Mouse (Mus musculus) lung, postnatal 0 days (tissue): ENCODE measurements around the gene Mycl. TPM values are rescaled to one million over a fixed set of nuclear protein-coding genes. Genes with fewer than 3 reads are reported as not detected.
A peak's percentile ranks its signal among the peaks of the same experiment; 100 is the strongest.
"Not testable (repeated sequence)": the region's sequence is repeated elsewhere in the genome, so short reads cannot be mapped to it uniquely, and the experiment has no call there.

ENCODE experiments used
- ATAC-seq: fragments of 200-750 bp; cut with Nextera tagmentation; 2 replicates; pipeline ENCODE4 v1.8.0; 2017; ENCODE audit warnings: moderate library complexity
- DNase-seq: peaks from one replicate; pipeline ENCODE4 v3.0.0-alpha.2; 2016; ENCODE audit warnings: low spot score
- H3K27ac ChIP-seq: fragments of 300-500 bp; sonication (generic); 2 replicates; pipeline ENCODE4 v1.5.1; 2014; ENCODE audit warnings: antibody characterized with exemption, mild to moderate bottlenecking, low read length, mixed read lengths
- H3K27me3 ChIP-seq: fragments of 300-500 bp; sonication (generic); replicated peaks from 2 replicates; pipeline ENCODE4 v1.6.1; 2014; ENCODE audit warnings: low read length, mixed read lengths; ENCODE audit not compliant: insufficient read depth
- H3K36me3 ChIP-seq: fragments of 300-500 bp; sonication (generic); 2 replicates; pipeline ENCODE4 v1.6.1; 2014; ENCODE audit warnings: low read length, mixed read lengths; ENCODE audit not compliant: insufficient read depth
- H3K4me1 ChIP-seq: fragments of 300-500 bp; sonication (generic); 2 replicates; pipeline ENCODE4 v1.6.1; 2014; ENCODE audit warnings: antibody characterized with exemption, low read depth, low read length, mixed read lengths; ENCODE audit not compliant: insufficient read depth
- H3K4me2 ChIP-seq: fragments of 300-500 bp; sonication (generic); replicated peaks from 2 replicates; pipeline ENCODE4 v1.6.1; 2014; ENCODE audit warnings: low read depth, mild to moderate bottlenecking, low read length, moderate library complexity, mixed read lengths
- H3K4me3 ChIP-seq: fragments of 300-500 bp; sonication (generic); 2 replicates; pipeline ENCODE4 v1.5.1; 2014; ENCODE audit warnings: low read depth, low read length
- H3K9ac ChIP-seq: fragments of 300-500 bp; sonication (generic); replicated peaks from 2 replicates; pipeline ENCODE4 v1.6.1; 2014; ENCODE audit warnings: low read depth, mild to moderate bottlenecking
- H3K9me3 ChIP-seq: fragments of 300-500 bp; sonication (generic); 2 replicates; pipeline ENCODE4 v1.6.1; 2016; ENCODE audit warnings: low read length, mixed read lengths
- CTCF ChIP-seq: IDR thresholded peaks from 2 replicates; pipeline ENCODE4 v1.5.1; 2016; ENCODE audit warnings: antibody characterized with exemption, mild to moderate bottlenecking
- EP300 ChIP-seq: IDR thresholded peaks from 2 replicates; pipeline ENCODE4 v1.6.1; 2016; ENCODE audit warnings: antibody characterized with exemption, mild to moderate bottlenecking, control low read depth
- WGBS: fragments of 180-500 bp; shearing (Covaris S2); extraction: QIAGEN DNeasy Blood & Tissue Kit; methylation state at CpG from one replicate; pipeline ENCODE4 v1.1.7; 2014; 5-methylcytosine and 5-hydroxymethylcytosine counted together
- polyA plus RNA-seq: library from polyadenylated mRNA; unstranded; fragments of >200 nt; fragmentation: Nextera tagmentation; extraction: Ambion mirVana; gene quantifications from 2 replicates; pipeline ENCODE4 v1.2.1, GENCODE M21; 2015

The Mycl gene
- polyA plus RNA-seq, 1 experiment from 2014 or later = 6.0 TPM

DNA sequence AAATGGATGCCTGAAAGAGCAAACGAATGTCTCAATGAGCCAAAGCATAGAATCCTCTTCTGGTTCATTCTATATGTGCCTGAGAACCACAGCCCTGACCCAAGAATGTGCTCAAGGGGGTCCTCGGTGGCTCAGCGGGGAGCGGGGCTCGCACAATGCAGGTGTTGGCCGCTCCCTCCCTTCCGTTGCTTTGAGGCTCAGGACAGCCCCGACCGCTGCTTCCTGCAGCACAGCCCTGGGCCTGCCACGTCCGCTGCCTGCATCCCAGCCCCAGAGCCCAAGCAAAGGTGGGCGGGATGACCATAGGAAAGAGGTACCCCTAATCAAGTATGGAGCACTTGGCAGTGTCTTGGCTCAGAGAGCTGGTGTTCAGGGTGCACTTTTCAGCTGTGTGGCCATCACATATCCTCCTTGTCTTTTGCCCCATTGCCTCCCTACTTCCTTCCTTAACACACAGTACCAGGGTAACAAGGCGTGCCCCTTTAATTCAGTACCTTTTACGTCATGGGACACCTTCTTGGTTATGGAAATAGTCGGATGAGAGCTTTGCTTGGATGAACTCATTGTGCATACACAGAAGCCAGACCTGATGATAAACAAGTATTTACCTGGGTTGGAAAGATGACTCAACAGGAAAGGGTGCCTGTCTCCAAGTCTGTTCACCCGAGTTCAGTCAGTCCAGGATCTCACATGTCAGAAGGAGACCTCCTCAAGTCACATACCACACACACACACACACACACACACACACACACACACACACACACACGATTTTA, 11.8 kb upstream of the Mycl start:
- Histone ChIP-seq H3K27ac (no peak overlapping the region), H3K9ac (no peak overlapping the region), H3K4me3 (no peak overlapping the region), H3K27me3 (peaks cover 29% of the 10 kb centered on the region), H3K9me3 (no peaks in the 10 kb centered on the region), H3K4me2 (no peak overlapping the region), H3K4me1 (no peaks in the 10 kb centered on the region), H3K36me3 (no peaks in the 10 kb centered on the region)
- 17% methylated on average over 17 of the region's 17 CpGs for WGBS
- ATAC-seq = no peak
- TF ChIP-seq CTCF (no peak), EP300 (no peak)
- no peak for DNase-seq

DNA sequence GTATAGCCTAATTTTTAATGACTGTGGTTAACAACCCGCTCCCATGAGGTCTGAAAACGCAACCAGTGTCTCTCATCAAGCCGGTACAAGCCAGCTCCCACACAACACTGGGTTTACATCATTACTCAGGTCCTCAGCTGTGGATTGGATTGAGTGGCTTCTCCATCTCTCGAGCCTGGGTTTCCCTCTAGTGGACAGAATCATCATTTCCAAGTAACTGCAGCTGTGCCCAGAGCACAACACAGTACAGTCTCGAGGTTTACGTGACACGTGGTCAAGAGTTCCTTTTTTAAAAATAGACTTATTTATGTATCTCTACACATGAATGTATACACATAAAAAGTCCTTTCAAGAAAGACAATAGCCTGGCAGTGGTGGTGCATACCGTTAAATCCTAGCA, 10.3 kb upstream of the Mycl start:
- no peak overlapping the region for H3K9ac ChIP-seq
- peak; percentile 85 for DNase-seq
- TF ChIP-seq EP300 (no peak), CTCF (peak; percentile 92)
- H3K36me3 ChIP-seq = no peaks in the 10 kb centered on the region
- H3K27me3 ChIP-seq = peaks cover 24% of the 10 kb centered on the region
- peak; percentile 90 for ATAC-seq
- no peak overlapping the region for H3K4me2 ChIP-seq
- no peak overlapping the region for H3K4me3 ChIP-seq
- WGBS = 25% methylated on average over 8 of the region's 8 CpGs
- no peaks in the 10 kb centered on the region for H3K4me1 ChIP-seq
- no peak overlapping the region for H3K27ac ChIP-seq
- H3K9me3 ChIP-seq = no peaks in the 10 kb centered on the region

DNA sequence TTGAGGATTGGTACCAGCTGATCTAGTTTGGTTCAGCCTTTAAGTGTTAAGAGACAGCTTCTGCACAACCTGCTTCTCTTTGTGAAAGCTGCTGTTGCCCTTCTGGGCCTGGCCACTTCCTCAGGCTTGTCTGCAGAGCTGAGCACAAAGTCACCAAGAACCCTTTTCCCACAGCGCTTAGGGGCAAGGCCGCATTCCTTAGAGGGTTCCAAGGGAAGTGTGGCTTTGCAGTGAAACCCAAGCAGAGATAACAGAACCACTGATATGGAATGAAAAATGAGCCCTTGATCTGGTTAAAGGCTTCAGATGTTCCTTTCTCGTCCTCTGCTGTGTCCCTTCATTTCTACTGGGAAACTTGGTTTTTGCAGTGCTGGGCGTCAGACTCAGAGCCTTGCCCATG, 8.0 kb upstream of the Mycl start:
- Histone ChIP-seq H3K4me2 (no peak overlapping the region), H3K4me1 (no peaks in the 10 kb centered on the region), H3K4me3 (no peak overlapping the region), H3K9me3 (no peaks in the 10 kb centered on the region), H3K36me3 (no peaks in the 10 kb centered on the region), H3K27ac (no peak overlapping the region), H3K9ac (no peak overlapping the region), H3K27me3 (peaks cover 21% of the 10 kb centered on the region)
- ATAC-seq (no peak), DNase-seq (no peak)
- WGBS = 58% methylated on average over 4 of the region's 4 CpGs
- TF ChIP-seq CTCF (no peak), EP300 (no peak)

DNA sequence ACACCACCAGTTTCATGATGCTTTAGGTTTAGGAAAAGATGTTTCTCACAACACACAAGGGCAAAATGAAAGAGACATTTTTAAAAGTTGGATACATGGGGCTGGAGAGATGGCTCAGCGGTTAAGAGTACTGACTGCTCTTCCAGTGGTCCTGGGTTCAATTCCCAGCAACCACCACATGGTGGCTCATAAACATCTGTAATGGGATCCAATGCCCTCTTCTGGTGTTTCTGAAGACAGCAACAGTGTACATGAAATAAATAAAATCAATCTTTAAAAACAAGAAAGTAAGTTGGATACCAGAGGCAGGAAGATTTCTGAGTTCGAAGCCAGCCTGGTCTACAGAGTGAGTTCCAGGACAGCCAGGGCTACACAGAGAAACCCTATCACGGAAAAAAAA, 7.4 kb upstream of the Mycl start:
- TF ChIP-seq CTCF = peak; percentile 52
- H3K27me3 ChIP-seq = peaks cover 21% of the 10 kb centered on the region
- H3K4me1 ChIP-seq, H3K4me3 ChIP-seq, DNase-seq, H3K4me2 ChIP-seq, H3K27ac ChIP-seq, H3K9ac ChIP-seq, H3K9me3 ChIP-seq, ATAC-seq, H3K36me3 ChIP-seq: not testable (repeated sequence)
- 59% methylated on average over 3 of the region's 3 CpGs for WGBS

- H3K4me3 ChIP-seq = no peak overlapping the region
- TF ChIP-seq CTCF = no peak
- TF ChIP-seq EP300 = no peak
- H3K9me3 ChIP-seq = no peaks in the 10 kb centered on the region
- no peaks in the 10 kb centered on the region for H3K4me1 ChIP-seq
- WGBS = 56% methylated on average over 1 of the region's 1 CpGs
- DNase-seq = no peak
- H3K27me3 ChIP-seq = peaks cover 3% of the 10 kb centered on the region; the same call in 1 of the 2 replicates
- no peak overlapping the region for H3K9ac ChIP-seq
- no peak overlapping the region for H3K27ac ChIP-seq
- H3K4me2 ChIP-seq = no peak overlapping the region
- no peak for ATAC-seq
- no peaks in the 10 kb centered on the region for H3K36me3 ChIP-seq
These were observed 4.3 kb upstream of the Mycl start for GRCm38 (mm10) chr4:122991177-122991576.

DNA sequence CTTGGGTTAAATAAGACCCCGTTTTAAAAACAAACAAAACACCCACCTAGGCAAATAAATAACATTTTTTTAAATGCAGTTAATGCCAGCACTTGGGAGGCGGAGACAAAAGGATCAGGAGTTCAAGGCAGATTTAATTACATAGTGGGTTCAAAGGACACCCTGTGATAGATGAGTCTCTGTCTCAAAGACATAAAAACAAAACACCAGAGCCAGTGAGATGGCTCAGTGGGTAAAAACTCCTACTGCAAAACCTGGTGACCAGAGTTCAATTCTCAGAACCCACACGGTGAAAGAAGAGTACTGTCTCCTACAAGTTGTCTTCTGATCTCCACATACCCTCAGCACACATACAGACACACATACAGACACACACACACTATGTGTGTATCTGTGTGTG, 3.2 kb upstream of the Mycl start:
- Histone ChIP-seq H3K27me3 (peaks cover 3% of the 10 kb centered on the region; the same call in 1 of the 2 replicates), H3K9me3 (no peaks in the 10 kb centered on the region)

More for the DNA sequence above, 3.2 kb upstream of the Mycl start:
- no peak for ATAC-seq
- no peak overlapping the region for H3K4me2 ChIP-seq
- H3K36me3 ChIP-seq = no peaks in the 10 kb centered on the region
- H3K4me1 ChIP-seq = peaks cover 6% of the 10 kb centered on the region; the same call in 1 of the 2 replicates
- H3K27ac ChIP-seq = no peak overlapping the region
- no peak overlapping the region for H3K4me3 ChIP-seq
- DNase-seq = no peak
- no peak overlapping the region for H3K9ac ChIP-seq
- 59% methylated on average over 3 of the region's 3 CpGs for WGBS
- TF ChIP-seq EP300 = no peak
- TF ChIP-seq CTCF = no peak
